Mouse (Mus musculus) lung, adult 2 months (tissue): Measurements from ENCODE around the gene Grm5. TPM values are rescaled to one million over a fixed set of nuclear protein-coding genes. Genes with fewer than 3 reads are reported as not detected.

Source experiments
- DNase-seq: peaks from one replicate; pipeline ENCODE4 v3.0.0; 2022
- H3K4me1 ChIP-seq: fragments of 200-500 bp; 2 replicates; pipeline ENCODE4 v1.6.1; 2011; ENCODE audit warnings: low read length; ENCODE audit not compliant: control insufficient read depth, insufficient read depth
- H3K4me3 ChIP-seq: fragments of 200-500 bp; replicated peaks from 2 replicates; pipeline ENCODE3; 2011; ENCODE audit warnings: low read depth, mild to moderate bottlenecking, control low read depth, low read length; ENCODE audit errors: extremely low read depth
- CTCF ChIP-seq: fragments of 200-500 bp; IDR thresholded peaks from 2 replicates; pipeline ENCODE4 v1.5.1; 2011; ENCODE audit warnings: mild to moderate bottlenecking, low read length, control low read depth; ENCODE audit not compliant: insufficient read depth
- POLR2A ChIP-seq: fragments of 200-500 bp; IDR thresholded peaks from 2 replicates; pipeline ENCODE4 v1.6.1; 2011; ENCODE audit warnings: low read depth, mild to moderate bottlenecking, control low read depth, low read length, borderline replicate concordance; ENCODE audit errors: extremely low read depth
- WGBS: fragments of 180-500 bp; shearing (Covaris S2); methylation state at CpG from one replicate; pipeline ENCODE4 v1.1.7; 2018; 5-methylcytosine and 5-hydroxymethylcytosine counted together
- polyA plus RNA-seq: library from polyadenylated mRNA; depleted of rRNA; stranded (reverse); fragments of >200 nt; gene quantifications from 2 replicates; pipeline ENCODE4 v1.2.3, GENCODE M21; 2012

Gene Grm5
- polyA plus RNA-seq, 1 experiment: 0.02 TPM

DNA sequence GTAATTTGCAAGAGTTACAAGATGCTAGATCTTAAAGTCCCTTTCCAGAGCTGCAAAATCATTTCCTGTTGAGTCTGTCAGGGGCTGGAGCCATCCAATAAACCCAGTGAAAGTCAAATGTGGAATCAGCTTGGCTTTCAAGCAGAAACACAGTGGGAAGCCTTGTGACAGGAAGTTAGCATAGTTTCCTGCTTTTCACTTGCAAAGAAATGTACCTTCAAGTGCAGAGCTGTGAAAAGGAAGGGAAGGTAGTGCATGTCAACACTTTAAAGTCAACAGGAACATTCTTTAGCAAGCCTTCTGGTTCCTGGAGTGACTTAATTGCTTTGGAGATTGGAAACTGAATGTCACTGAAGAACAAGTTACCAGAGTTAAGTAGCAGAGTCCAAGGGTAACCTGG is 463.4 kb downstream of the Grm5 start:
- TF ChIP-seq CTCF (no peak), POLR2A (no peak)
- Histone ChIP-seq H3K4me1 (no peaks in the 10 kb centered on the region), H3K4me3 (no peak overlapping the region)
- DNase-seq: no peak

DNA sequence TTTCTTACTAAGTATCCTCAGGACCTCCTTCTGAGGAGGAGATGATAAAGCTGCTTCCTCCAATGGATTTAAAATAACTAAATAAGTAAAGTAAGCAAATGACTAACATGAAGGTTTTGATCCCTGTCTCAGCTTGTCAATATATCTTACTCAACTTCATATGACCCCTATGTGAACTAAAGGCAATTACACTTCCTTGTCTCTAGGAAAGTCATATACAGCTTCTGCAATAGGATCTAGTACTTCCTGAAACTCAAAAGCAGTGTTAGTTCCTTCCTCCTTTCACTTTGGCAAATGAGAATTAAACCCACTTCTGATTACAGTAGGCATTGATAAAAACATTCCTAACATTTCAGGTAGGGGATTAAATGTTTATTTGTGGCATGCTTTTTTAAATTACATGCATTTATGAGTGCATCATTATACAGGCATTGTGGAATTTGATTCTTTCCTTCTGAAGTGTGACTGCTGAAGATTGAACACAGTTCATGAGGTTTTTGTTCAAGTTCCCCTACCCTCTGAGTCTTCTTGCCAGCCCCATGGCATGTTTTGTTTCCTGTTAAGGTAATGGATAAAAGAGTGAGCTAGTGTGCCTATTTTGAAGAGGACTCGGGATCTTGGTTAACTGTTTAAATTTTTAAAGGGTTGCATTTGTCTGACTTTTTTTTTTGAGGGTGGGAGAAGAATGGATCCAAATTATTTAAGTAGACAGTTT is 470.4 kb downstream of the Grm5 start:
- no peaks in the 10 kb centered on the region for H3K4me1 ChIP-seq
- no peak overlapping the region for H3K4me3 ChIP-seq
- TF ChIP-seq CTCF (no peak), POLR2A (no peak)
- 40% methylated on average over 1 of the region's 1 CpGs for WGBS
- no peak for DNase-seq

DNA sequence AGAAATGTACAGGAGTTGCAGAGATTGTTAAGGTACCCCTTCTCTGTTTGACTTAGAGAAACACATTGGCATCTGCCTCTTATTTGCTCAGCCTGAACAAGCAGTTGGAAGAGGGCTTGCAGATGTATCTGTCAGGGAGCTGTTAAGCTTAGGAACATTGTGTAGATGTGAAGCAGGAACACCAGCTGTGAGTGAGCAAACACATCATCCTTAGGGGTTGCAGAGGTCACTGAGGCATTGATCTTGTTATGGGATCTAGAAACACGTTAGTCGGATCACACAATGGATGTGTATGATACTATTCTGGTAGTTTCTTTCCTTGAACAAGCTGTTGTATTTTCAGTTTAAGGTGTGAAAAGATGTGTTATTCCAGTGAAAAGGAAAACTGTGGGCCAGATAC is 472.5 kb downstream of the Grm5 start:
- 42% methylated on average over 2 of the region's 2 CpGs for WGBS
- no peak for DNase-seq
- TF ChIP-seq CTCF (no peak), POLR2A (no peak)

DNA sequence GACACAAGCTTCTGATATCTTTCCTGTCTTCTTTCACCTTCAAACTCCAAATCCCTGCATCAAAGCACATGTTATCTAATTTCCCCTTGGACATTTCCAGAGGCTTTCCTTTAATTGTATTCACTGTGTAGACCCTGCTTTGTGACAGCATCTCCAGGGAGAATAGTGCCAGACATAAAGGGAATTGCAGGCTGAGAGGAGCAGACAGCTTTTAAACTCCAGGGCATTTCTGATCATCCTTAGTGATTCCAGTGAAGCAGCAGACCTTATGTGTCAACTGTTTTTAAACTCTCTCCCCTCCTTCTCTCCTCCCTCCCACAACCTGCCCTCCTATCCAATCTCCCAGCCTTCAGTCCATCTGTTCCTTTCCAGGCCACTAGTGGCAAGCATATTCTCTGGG is 507.1 kb downstream of the Grm5 start:
- H3K4me1 ChIP-seq: no peaks in the 10 kb centered on the region
- no peak for TF ChIP-seq CTCF
- TF ChIP-seq POLR2A: no peak
- H3K4me3 ChIP-seq: no peak overlapping the region
- no peak for DNase-seq

More for the DNA sequence above, 472.5 kb downstream of the Grm5 start:
- Histone ChIP-seq H3K4me1 (no peaks in the 10 kb centered on the region), H3K4me3 (no peak overlapping the region)

DNA sequence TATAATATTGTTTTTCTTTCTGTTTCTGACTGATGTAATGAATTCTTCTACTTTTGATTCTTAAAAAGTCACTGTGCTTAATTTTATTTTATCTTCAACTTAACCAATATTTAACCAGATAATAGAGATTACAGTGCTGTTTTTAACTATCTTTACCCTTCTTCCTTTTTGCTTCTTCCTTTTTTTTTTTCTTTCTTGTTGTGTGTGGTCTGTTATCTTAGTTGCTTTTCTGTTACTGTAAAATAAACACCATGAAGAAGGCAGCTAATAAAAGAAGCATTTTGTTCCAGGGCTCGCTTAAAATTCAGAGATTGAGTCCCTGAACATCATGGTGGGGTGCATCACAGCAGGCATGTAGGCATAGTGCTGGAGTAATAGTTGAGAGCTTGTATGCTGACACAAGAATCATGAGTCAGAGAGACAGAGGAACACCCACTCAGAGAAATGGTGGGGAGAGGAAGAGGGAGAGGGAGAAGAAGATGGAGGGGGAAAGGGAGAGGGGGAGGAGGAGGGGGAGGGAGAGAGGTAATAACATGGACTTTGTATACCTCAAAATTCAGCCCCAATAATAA is 512.7 kb downstream of the Grm5 start:
- WGBS: 33% methylated on average over 1 of the region's 1 CpGs
- DNase-seq: no peak
- TF ChIP-seq POLR2A: no peak
- no peak for TF ChIP-seq CTCF
- Histone ChIP-seq H3K4me1 (no peaks in the 10 kb centered on the region), H3K4me3 (no peak overlapping the region)

DNA sequence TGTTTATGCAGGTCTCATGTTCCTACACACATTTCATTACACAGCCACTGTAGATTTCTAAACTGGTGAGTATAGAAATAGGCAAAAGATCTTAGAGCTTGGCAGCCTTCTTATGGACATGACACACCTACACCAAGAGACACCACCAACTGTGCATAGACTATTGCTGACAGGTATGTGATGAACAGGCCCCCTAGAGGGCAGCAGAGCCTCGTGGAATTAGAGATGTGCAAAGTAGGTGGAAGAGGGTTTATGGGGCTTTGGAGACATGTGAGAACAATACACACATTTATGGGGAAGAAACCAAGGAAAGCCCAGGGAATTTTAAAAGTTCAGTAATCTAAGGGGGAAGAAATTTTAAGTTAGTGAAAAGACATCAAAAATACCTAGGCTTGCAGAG is 513.7 kb downstream of the Grm5 start:
- WGBS: 2% methylated on average over 1 of the region's 1 CpGs
- Histone ChIP-seq H3K4me3 (no peak overlapping the region), H3K4me1 (no peaks in the 10 kb centered on the region)

DNA sequence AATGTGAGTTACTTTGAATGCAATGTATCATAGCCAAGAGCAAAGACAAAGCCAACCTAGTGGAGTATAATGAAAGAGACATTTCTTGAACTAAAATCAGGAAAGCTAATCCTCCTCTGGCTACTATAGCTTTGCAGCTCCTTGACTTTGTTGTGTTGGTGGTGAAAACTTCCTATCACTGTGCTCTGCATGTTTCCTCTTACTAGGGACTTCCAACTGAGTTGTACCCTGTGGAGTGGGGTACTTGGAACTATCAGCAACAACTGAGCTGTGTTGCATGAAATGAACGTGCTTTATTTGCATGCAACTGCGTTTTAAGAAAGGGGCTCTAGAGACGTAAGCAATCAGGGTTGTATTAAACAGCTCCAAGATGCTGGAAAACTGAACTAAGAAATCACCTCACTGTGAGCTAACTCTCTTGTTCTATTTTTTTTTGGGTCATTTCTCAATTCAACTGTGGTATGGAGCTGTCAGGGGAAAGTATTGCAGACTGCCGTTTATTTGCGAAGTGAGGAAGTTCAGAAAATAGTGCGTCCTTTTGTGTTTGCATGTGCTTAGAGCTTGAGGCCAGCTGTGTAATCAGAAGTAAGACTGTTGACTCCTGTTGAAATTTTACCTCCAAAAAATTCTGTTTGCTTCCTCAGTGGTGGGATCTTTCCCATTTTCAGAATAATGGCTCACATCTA is 532.9 kb downstream of the Grm5 start:
- no peak for TF ChIP-seq POLR2A
- no peak for TF ChIP-seq CTCF
- no peak for DNase-seq
- Histone ChIP-seq H3K4me3 (no peak overlapping the region), H3K4me1 (no peaks in the 10 kb centered on the region)
- WGBS: 56% methylated on average over 6 of the region's 6 CpGs

More for the DNA sequence above, 513.7 kb downstream of the Grm5 start:
- TF ChIP-seq CTCF (peak; percentile 62), POLR2A (no peak)
- DNase-seq: peak; percentile 59

DNA sequence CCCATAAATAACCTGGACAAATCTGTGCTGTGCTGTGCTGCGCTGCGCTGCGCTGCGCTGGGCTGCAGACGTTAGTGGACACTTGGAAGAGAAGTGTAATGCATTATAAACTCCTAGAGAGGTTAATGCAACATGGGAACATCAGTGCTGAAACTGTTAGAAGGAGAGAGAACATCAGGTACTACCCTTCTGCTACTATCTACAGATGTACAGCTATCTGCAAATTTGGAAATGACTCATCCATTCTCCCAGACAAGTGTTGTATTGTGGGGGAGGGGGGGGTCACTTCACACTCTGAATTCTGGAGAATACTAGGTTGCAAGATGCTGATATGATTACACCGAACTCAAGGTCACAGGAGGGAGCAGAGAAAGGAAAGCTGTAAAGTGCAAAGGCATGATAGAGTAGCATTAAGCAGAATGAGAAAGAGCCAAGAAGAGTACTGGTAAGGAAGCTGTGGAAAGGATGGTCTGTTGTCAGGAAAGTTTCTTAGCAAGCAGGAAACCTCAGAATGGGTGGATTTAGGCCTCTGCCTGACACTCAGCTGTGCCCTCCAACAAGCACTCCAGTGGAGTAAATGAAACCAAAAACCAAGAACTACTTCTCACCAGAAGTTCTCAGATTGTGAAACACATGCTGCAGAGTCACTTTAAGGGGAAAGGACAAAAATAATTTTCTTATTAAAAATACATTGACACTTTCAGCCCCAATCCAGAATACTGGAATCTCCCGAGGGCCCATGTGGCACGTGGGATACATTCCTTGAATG is 544.3 kb downstream of the Grm5 start:
- 73% methylated on average over 8 of the region's 8 CpGs for WGBS
- DNase-seq: no peak
- no peak overlapping the region for H3K4me3 ChIP-seq
- peaks cover 2% of the 10 kb centered on the region; the same call in 1 of the 2 replicates for H3K4me1 ChIP-seq
- TF ChIP-seq CTCF (no peak), POLR2A (no peak)
